Mouse (Mus musculus) spleen, postnatal 4 days (tissue): ENCODE data around the gene Cstf3.

Source experiments
- DNase-seq, 2 experiments: peaks; one replicate each; pipeline ENCODE4 v3.0.0; 2022; ENCODE audit warnings: low spot score in 2 of 2

The Cstf3 gene

GRCm38 (mm10) chr2:104603431-104603830 is 13.1 kb downstream of the Cstf3 start:
- DNase-seq: no peak

GRCm38 (mm10) chr2:104604718-104605117 is 14.4 kb downstream of the Cstf3 start:
- no peak for DNase-seq

- no peak for DNase-seq
These were observed 15.2 kb downstream of the Cstf3 start for GRCm38 (mm10) chr2:104605560-104605959.

DNA sequence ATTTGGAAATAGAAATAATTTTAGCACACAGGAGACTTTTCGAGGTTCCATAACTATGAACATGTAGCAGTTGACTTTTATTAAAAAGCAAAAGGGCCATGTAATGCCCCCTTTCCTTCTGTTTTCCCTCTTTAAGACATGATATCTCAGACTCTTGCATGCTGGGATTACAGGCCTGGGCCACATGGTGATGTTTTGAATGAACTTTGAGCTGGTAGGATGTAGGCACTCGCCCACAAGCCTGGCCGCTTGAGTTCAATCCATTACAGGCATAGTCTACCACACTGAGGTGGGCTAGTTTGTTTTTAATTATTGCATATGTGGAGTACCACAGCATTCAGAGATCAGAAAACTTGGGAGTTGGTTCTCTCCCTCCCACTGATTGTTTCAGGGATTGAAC is 24.5 kb downstream of the Cstf3 start:
- DNase-seq: no peak

- DNase-seq: no peak
These were observed 25.8 kb downstream of the Cstf3 start for GRCm38 (mm10) chr2:104615985-104616711.

DNA sequence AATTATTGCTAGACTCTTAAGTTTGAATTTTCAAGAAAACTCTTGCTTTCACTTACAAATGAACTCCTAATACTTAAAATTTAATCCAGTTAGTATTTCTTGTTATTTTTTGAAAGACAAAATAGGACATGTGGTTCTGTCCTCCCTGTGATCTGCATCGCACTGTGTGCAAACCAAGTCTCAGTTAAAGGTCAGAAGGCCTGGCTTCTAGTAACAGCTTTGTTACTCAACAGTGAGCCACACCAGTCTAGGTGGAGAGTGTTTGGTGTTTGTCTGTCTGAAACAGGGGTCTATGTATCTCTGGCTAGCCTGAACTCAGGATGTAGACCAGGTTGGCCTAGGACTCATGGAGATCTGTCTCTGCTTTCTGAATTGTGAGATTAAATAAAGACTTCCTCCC is 68.3 kb downstream of the Cstf3 start:
- DNase-seq: no peak

- DNase-seq: no peak
These were observed 73.2 kb downstream of the Cstf3 start for GRCm38 (mm10) chr2:104663372-104664100.

- DNase-seq: no peak
These were observed 78.9 kb downstream of the Cstf3 start for GRCm38 (mm10) chr2:104669122-104669804.

GRCm38 (mm10) chr2:104671724-104672123 is 81.4 kb downstream of the Cstf3 start:
- DNase-seq: no peak

- DNase-seq: no peak
These were observed 87.0 kb downstream of the Cstf3 start for GRCm38 (mm10) chr2:104677326-104677725.

- no peak for DNase-seq
These were observed 94.4 kb downstream of the Cstf3 start for GRCm38 (mm10) chr2:104684771-104685170.

DNA sequence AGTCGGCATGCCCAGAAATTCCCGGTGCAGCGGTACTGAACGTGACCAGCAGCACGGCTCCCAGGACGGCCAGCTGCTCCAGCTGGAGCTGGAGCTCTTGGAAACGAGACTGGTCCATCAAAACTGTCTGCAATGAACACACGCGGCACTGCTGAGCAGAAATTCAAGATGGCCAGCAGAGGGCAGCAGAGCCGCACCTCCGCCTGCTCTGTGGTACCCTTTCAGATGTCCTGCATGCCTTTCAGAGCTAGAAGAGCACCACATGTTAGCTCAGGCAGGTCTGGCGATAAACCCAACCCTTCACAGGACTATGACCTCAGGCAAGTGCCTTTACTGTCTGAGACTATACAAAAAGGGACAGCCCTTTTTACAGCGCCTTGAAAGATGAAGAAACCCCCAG is 95.1 kb downstream of the Cstf3 start:
- DNase-seq: peak; percentile 60 to 87

DNA sequence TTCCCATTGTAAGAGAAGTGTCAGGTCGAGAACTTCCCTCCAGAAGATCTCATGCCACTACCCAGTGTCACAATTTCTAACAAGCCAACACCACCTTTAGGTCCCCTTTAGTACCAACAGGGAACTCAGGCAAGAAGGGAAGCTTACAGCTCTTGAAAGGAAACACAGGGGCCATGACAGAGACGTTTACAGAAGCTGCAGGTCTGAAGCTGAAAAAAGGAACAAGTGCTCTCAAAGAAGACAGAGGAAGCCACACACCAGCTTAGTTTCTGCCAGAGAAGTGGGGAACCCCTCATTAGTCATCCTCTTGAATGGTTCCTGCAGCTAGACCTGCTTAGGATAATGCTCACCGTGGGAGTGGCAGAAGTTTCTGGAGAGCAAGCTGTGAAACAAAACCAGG is 96.9 kb downstream of the Cstf3 start:
- no peak for DNase-seq

GRCm38 (mm10) chr2:104688321-104688720 is 98.0 kb downstream of the Cstf3 start:
- no peak for DNase-seq

DNA sequence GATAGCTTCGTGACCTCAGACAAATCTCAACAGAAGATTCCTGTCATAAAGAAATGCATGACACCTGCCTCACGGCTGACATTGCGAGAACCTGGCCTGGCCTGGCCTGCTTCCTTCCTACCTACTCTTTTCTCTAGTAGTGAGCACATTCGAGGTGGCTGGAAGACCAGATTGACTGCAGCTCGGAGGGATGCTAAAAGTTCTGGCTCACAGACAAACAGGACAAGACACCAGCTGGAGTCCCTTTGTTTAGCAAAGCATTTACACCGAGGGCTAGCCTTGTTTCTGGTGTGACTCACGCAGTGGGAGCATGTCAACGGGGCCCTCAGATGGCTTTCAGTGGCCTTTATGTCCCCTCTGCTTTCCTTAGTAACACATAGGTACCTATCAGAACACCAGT is 98.4 kb downstream of the Cstf3 start:
- no peak for DNase-seq

- DNase-seq: no peak
These were observed 100.4 kb downstream of the Cstf3 start for GRCm38 (mm10) chr2:104690720-104691119.

- no peak for DNase-seq
These were observed 102.2 kb downstream of the Cstf3 start for GRCm38 (mm10) chr2:104692551-104692950.

DNA sequence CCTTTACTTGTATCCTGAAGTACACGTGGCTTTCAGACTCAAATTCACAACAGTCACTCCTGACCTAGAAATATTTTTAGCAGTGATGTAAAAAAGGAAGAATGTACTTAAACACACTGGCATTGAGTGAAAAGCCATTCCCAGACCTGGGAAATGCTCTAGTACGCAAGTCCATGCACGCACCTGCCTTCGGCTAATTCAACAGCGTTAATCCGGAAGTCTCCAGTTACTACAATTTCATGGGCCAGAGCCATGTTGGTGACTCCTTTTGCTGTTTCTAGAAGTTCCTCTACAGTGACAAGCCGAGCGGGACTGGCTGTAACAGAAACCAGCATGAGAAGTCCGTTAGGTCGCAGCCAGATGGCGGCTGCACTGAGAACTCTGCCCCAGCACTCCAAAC is 109.3 kb downstream of the Cstf3 start:
- DNase-seq: no peak

- no peak for DNase-seq
These were observed 112.8 kb downstream of the Cstf3 start for GRCm38 (mm10) chr2:104703158-104703557.

- DNase-seq: no peak
These were observed 114.0 kb downstream of the Cstf3 start for GRCm38 (mm10) chr2:104704355-104704754.

- DNase-seq: no peak
These were observed 119.5 kb downstream of the Cstf3 start for GRCm38 (mm10) chr2:104709786-104710337.

DNA sequence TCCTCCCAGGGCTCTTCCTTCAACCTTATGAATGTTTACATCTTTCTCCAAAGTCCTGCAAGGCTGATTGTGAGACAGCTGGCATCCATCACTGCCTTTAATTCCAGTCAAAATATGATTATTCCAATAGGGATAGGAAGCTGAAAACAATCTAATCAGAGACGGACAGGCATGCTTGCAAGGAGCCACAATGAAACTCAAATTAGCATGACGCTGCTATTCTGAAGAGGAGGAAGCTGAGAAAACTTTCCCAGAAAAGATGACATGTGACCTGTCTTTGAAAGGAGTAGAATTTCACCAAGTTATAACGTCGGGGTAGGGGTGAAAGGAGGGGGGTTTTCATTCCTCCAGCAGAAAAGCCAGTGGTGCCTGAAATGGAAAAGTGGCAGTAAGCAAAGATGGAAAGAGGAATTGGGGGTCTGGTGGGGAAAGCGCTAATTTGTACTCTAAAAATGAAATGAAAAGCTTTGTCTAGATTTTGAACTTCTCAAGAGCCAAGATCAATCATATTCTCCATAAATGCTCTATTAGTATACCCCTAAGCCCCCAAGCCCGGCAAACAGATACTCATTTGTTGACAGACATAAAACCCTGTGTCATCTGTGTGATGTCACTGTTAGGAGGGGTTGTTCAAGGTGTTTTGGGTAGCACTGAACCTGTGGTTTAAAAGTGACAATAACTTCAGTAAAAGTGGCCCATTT is 120.5 kb downstream of the Cstf3 start:
- no peak for DNase-seq
